Mouse (Mus musculus) ES-Bruce4 (cell line): ENCODE measurements around the gene Ppp4r1. TPM values are rescaled to one million over a fixed set of nuclear protein-coding genes. Genes with fewer than 3 reads are reported as not detected.

Experiments used
- H3K27ac ChIP-seq: 2 replicates; pipeline ENCODE4 v1.5.1; 2012; ENCODE audit warnings: low read length, inconsistent platforms; ENCODE audit not compliant: insufficient read depth
- H3K27me3 ChIP-seq: 2 replicates; pipeline ENCODE4 v1.6.1; 2012; ENCODE audit warnings: mild to moderate bottlenecking, low read length, inconsistent platforms; ENCODE audit not compliant: control insufficient read depth, poor library complexity, insufficient read depth, severe bottlenecking
- H3K36me3 ChIP-seq: 2 replicates; pipeline ENCODE4 v1.6.1; 2012; ENCODE audit warnings: inconsistent platforms, mild to moderate bottlenecking, low read length, moderate library complexity; ENCODE audit not compliant: control insufficient read depth, poor library complexity, insufficient read depth, severe bottlenecking
- H3K4me1 ChIP-seq: one replicate; pipeline ENCODE4 v1.8.1; 2011; ENCODE audit warnings: low read length; ENCODE audit not compliant: control insufficient read depth, insufficient read depth
- H3K4me3 ChIP-seq: 2 replicates; pipeline ENCODE4 v1.5.1; 2011; ENCODE audit warnings: low read depth, mild to moderate bottlenecking, low read length
- H3K9ac ChIP-seq: 2 replicates; pipeline ENCODE4 v1.6.1; 2012; ENCODE audit warnings: low read depth, mild to moderate bottlenecking, inconsistent platforms; ENCODE audit not compliant: poor library complexity, severe bottlenecking
- H3K9me3 ChIP-seq: replicated peaks from 2 replicates; pipeline ENCODE4 v1.6.1; 2012; ENCODE audit warnings: mild to moderate bottlenecking, low read length, inconsistent platforms; ENCODE audit not compliant: control insufficient read depth, poor library complexity, insufficient read depth, severe bottlenecking
- CTCF ChIP-seq: IDR thresholded peaks from one replicate; pipeline ENCODE4 v1.8.1; 2011; ENCODE audit warnings: low read depth, low read length
- EP300 ChIP-seq: IDR thresholded peaks from 2 replicates; pipeline ENCODE4 v1.6.1; 2011; ENCODE audit warnings: low read depth, low read length; ENCODE audit not compliant: insufficient read depth
- POLR2A ChIP-seq: IDR thresholded peaks from one replicate; pipeline ENCODE4 v1.8.1; 2011; ENCODE audit warnings: low read length; ENCODE audit not compliant: insufficient read depth
- polyA plus RNA-seq: library from polyadenylated mRNA; stranded (reverse); fragments of >200 nt; gene quantifications from 2 replicates; pipeline ENCODE4 v1.2.4, GENCODE M21; 2011; ENCODE audit warnings: low read depth; ENCODE audit not compliant: missing spikeins, insufficient read depth, insufficient read length

Ppp4r1 gene
- polyA plus RNA-seq, 1 experiment = 48.4 TPM

DNA sequence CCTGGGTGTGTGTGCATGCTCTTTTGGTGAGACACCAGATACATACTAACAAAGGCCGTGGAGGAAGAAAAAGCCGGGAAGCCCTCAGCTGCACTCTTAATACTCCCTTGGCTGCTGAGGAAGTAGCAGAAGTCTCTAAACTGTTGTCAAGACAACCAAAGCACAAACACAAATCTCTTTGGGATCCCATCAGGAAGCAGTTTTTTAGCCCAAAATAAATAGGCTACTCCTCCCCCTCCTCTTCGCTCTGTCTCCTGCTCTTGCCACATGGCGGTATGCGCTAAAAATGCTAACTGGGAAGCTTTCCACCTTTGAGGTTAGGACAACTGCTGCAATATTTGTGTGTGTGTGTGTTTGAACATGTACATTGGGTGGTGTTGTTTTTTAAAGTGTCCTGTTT, 13.9 kb upstream of the Ppp4r1 start:
- no peaks in the 10 kb centered on the region for H3K9me3 ChIP-seq
- no peak overlapping the region for H3K27ac ChIP-seq
- no peaks in the 10 kb centered on the region for H3K4me1 ChIP-seq
- no peak overlapping the region for H3K9ac ChIP-seq
- no peak overlapping the region for H3K4me3 ChIP-seq
- TF ChIP-seq POLR2A (no peak), EP300 (no peak), CTCF (no peak)
- H3K27me3 ChIP-seq = no peaks in the 10 kb centered on the region; the same call in 1 of the 2 replicates
- H3K36me3 ChIP-seq = no peaks in the 10 kb centered on the region

DNA sequence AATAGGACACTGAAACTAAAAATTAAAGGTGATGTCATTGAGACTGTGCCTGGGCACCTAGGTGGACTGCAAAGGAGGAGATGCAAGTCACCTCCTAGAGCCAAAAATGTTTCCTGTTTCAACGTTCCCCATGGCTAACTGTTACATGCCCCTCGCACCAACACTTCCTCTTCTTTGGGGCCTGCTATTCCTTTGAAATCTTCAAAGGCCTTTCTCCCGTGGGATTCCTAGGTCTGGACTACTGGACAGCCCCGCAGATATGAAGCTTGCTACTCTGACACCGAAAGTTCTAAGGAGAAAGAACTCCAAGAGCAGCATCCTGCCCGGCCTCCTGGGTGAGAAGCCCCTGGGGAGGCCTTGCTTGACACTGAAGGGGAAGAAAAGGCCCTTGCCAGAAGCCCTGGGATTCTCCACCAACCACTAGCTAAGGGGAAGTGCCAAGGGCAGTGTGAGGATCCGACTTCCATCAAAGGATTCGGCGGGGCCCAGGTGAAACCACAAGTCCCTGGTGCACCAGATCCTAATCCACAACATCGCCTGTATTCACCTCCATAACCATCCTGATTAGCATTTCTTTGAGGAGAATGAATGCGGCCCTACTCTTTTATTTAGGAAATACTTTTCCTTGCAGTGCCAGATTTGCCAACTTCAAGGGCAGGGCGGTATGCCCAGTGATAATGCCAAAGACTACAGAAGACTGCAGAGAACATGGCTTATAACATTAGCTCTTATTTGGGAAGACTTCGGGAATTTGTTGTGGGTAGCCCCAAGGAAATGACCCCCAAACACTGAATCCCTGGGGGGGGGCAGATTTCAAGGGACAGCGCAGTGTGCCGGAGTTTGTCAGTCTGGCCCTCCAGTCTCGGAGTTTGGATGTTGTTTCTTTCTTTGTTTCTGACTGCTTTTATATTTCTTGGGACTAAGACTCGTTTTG, 11.1 kb upstream of the Ppp4r1 start:
- Histone ChIP-seq H3K27ac (no peak overlapping the region), H3K4me1 (no peaks in the 10 kb centered on the region), H3K9me3 (no peaks in the 10 kb centered on the region), H3K27me3 (no peaks in the 10 kb centered on the region; the same call in 1 of the 2 replicates), H3K36me3 (no peaks in the 10 kb centered on the region), H3K9ac (peak overlapping the region; percentile 90), H3K4me3 (peak overlapping the region; percentile 79)
- no peak for TF ChIP-seq CTCF
- no peak for TF ChIP-seq EP300

DNA sequence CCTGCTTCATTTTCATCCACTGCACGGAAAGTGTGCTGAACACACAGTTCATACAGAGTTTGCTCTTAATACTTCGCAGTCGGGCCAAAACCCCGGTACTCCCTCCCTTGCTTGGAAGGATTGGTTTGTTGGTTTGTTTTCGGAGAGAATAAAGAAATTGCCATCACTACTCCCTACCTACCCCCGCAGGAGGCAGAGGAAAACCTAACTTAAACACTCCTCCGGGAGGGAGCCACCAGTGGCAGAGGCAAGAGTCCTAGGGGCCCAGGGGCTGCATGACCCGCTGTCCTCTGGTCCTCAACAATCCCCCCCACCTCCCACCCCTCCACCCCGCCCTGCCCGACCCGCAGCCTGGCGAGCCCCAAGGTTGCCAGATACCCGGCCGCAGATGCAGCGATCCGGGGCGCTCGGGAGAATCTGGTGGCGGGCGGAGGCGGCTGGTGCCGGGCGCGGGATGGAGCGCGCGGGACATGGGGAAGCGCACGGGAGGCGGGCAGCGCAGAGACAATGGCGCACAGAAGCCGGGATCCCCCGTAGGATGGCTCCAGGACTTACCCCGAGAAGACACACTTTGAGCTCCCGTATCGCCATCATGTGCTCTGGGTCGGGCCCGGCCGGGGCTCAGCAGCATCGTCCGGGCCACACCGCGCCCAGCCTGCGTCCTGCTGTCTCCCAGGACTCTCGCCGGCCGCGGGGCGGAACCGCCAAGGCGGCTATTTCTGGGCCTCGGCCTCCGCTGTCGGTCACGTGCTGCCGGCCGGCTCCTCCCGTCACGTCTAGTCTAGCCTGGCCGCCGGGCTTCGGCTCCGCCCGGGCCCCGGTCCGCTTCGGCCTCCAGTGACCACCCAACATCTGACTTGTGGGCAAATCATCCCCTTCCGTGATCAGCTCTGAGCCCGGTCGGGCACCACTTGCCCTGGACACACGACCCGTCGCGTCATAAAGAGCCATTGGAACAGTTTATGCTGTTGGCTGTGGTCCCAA, 10.1 kb upstream of the Ppp4r1 start, which contains the start of gene Rab31:
TSS of gene Rab31 (minus strand) at position 802 of the 984 bp plus-strand sequence.
- H3K9ac ChIP-seq = peak within 1 kb of the TSS; percentile 90
- TF ChIP-seq EP300 (0 out of 2 replicates have a peak, but pooled peaks have one; percentile 20), POLR2A (no peak), CTCF (no peak)
- H3K4me3 ChIP-seq = peak within 1 kb of the TSS; percentile 79
- H3K9me3 ChIP-seq = 0 out of 2 replicates have a peak, but pooled peaks cover 2% of the 10 kb centered on the region
- no peaks in the 10 kb centered on the region for H3K36me3 ChIP-seq
- no peaks in the 10 kb centered on the region for H3K4me1 ChIP-seq
- H3K27me3 ChIP-seq = no peaks in the 10 kb centered on the region; the same call in 1 of the 2 replicates
- H3K27ac ChIP-seq = no peak within 1 kb of the TSS

DNA sequence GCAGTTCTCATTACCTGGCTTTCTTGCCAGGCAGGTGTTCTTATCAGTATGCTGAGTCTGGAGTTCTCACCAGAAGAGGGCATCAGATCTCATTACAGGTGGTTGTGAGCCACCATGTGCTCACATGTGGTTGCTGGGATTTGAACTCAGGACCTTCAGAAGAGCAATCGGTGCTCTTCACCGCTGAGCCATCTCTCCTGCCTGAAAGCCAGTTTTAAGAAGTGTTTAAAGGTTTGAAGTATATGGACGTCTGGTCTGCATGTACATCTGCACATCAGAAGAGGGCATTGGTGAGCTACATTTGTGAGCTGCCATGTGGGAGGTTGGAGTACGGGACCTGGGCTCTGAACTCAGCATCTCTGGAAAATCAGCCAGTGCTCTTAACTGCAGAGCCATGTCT, 8.8 kb upstream of the Ppp4r1 start:
- H3K4me1 ChIP-seq = no peaks in the 10 kb centered on the region
- H3K4me3 ChIP-seq = no peak overlapping the region
- H3K27me3 ChIP-seq = no peaks in the 10 kb centered on the region; the same call in 1 of the 2 replicates
- 0 out of 2 replicates have a peak, but pooled peaks cover 2% of the 10 kb centered on the region for H3K9me3 ChIP-seq
- H3K36me3 ChIP-seq = no peaks in the 10 kb centered on the region
- H3K27ac ChIP-seq = no peak overlapping the region
- no peak overlapping the region for H3K9ac ChIP-seq
- TF ChIP-seq POLR2A (no peak), CTCF (peak; percentile 1), EP300 (no peak)

DNA sequence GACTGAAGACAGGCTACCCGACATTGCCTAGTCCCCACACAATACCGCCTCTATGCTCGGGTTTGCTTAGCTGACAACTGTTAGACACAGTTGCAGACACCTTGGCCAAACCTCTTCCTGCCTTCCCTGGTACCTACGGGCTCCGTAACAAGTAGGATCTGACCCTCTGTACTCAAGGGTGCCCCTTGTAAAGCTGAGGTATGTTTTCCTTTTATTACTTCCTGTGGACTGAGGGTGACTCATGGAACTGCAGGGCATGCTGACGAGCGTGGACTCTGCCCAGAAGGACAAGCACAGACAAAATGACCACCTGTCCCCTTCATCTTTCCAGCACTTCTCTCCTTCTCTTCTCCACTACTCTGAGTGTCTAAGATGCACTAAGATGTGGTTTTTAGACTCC, 7.9 kb upstream of the Ppp4r1 start:
- Histone ChIP-seq H3K4me1 (no peaks in the 10 kb centered on the region), H3K9me3 (0 out of 2 replicates have a peak, but pooled peaks cover 2% of the 10 kb centered on the region), H3K27ac (no peak overlapping the region), H3K4me3 (no peak overlapping the region), H3K27me3 (no peaks in the 10 kb centered on the region; the same call in 1 of the 2 replicates), H3K9ac (no peak overlapping the region), H3K36me3 (no peaks in the 10 kb centered on the region)
- TF ChIP-seq POLR2A (no peak), EP300 (no peak), CTCF (no peak)
